Mouse (Mus musculus) cerebellum, adult 11-12 months (tissue): ENCODE data around the gene Dcdc2b.
A peak's percentile ranks its signal among the peaks of the same experiment; 100 is the strongest.

Experiments
- DNase-seq: peaks from one replicate; pipeline ENCODE4 v3.0.0; 2022

Dcdc2b gene

GRCm38 (mm10) chr4:129614093-129614492, at the start of gene Dcdc2b:
Gene Dcdc2b, minus strand, starts transcription at chr4:129614257.
- peak; percentile 41 for DNase-seq

- no peak for DNase-seq
These were observed 48.3 kb upstream of the Dcdc2b start for GRCm38 (mm10) chr4:129662255-129662813.

- no peak for DNase-seq
These were observed 47.5 kb upstream of the Dcdc2b start for GRCm38 (mm10) chr4:129661584-129661983.

- no peak for DNase-seq
These were observed 40.7 kb upstream of the Dcdc2b start for GRCm38 (mm10) chr4:129654770-129655169.

GRCm38 (mm10) chr4:129650359-129650758, 36.3 kb upstream of the Dcdc2b start:
- DNase-seq, result no peak

GRCm38 (mm10) chr4:129648656-129649055, 34.6 kb upstream of the Dcdc2b start:
- no peak for DNase-seq

GRCm38 (mm10) chr4:129645204-129645603, 31.1 kb upstream of the Dcdc2b start:
- no peak for DNase-seq

- peak; percentile 63 for DNase-seq
These were observed 27.7 kb upstream of the Dcdc2b start for GRCm38 (mm10) chr4:129641756-129642155.

- DNase-seq, result peak; percentile 98
These were observed 26.8 kb upstream of the Dcdc2b start, which contains the start of gene Txlna for GRCm38 (mm10) chr4:129640638-129641467. Gene Txlna, minus strand, starts transcription at chr4:129641065.

GRCm38 (mm10) chr4:129640101-129640637, 26.1 kb upstream of the Dcdc2b start:
- peak; percentile 77 for DNase-seq

GRCm38 (mm10) chr4:129639221-129639620, 25.2 kb upstream of the Dcdc2b start:
- DNase-seq, result peak; percentile 50

GRCm38 (mm10) chr4:129633852-129634251, 19.8 kb upstream of the Dcdc2b start:
- no peak for DNase-seq

GRCm38 (mm10) chr4:129631867-129632266, 17.8 kb upstream of the Dcdc2b start:
- DNase-seq, result no peak

- peak; percentile 56 for DNase-seq
These were observed 16.9 kb upstream of the Dcdc2b start for GRCm38 (mm10) chr4:129630944-129631343.

GRCm38 (mm10) chr4:129626035-129626434, 12.0 kb upstream of the Dcdc2b start:
- peak; percentile 51 for DNase-seq

GRCm38 (mm10) chr4:129625496-129625895, 11.4 kb upstream of the Dcdc2b start:
- DNase-seq, result peak; percentile 56

GRCm38 (mm10) chr4:129625029-129625370, 10.9 kb upstream of the Dcdc2b start:
- peak; percentile 81 for DNase-seq

GRCm38 (mm10) chr4:129624281-129625028, 10.4 kb upstream of the Dcdc2b start:
- peak; percentile 96 for DNase-seq

- peak; percentile 70 for DNase-seq
These were observed 9.6 kb upstream of the Dcdc2b start, which contains the start of gene Ccdc28b for GRCm38 (mm10) chr4:129623681-129624091. Gene Ccdc28b, minus strand, starts transcription at chr4:129623947.

- peak; percentile 65 for DNase-seq
These were observed 8.9 kb upstream of the Dcdc2b start for GRCm38 (mm10) chr4:129622803-129623535.

- peak; percentile 77 for DNase-seq
These were observed 8.2 kb upstream of the Dcdc2b start for GRCm38 (mm10) chr4:129622120-129622802.
